Mouse (Mus musculus) bone marrow, adult 2 months (tissue): ENCODE measurements around the gene Foxa2. TPM values are rescaled to one million over a fixed set of nuclear protein-coding genes. Genes with fewer than 3 reads are reported as not detected.

ENCODE experiments used
- H3K27ac ChIP-seq: fragments of 200-500 bp; 2 replicates; pipeline ENCODE4 v1.5.1; 2012; ENCODE audit warnings: low read depth, mild to moderate bottlenecking, control low read depth, inconsistent platforms, low read length; ENCODE audit not compliant: control insufficient read depth, poor library complexity, insufficient read depth
- H3K4me1 ChIP-seq: fragments of 200-500 bp; 2 replicates; pipeline ENCODE4 v1.6.1; 2011; ENCODE audit warnings: low read length; ENCODE audit not compliant: control insufficient read depth, insufficient read depth
- H3K4me3 ChIP-seq: fragments of 200-500 bp; replicated peaks from 2 replicates; pipeline ENCODE3; 2011; ENCODE audit warnings: mild to moderate bottlenecking, low read depth, low read length, control low read depth; ENCODE audit not compliant: control insufficient read depth
- CTCF ChIP-seq: fragments of 200-500 bp; IDR thresholded peaks from 2 replicates; pipeline ENCODE4 v1.5.1; 2011; ENCODE audit warnings: low read length, control low read depth; ENCODE audit not compliant: control insufficient read depth, insufficient read depth
- POLR2A ChIP-seq: fragments of 200-500 bp; IDR thresholded peaks from 2 replicates; pipeline ENCODE4 v1.6.1; 2011; ENCODE audit warnings: low read depth, mild to moderate bottlenecking, control low read depth, low read length, borderline replicate concordance; ENCODE audit not compliant: control insufficient read depth
- WGBS: fragments of 180-500 bp; shearing (Covaris S2); methylation state at CpG from one replicate; pipeline ENCODE4 v1.1.7; 2018; 5-methylcytosine and 5-hydroxymethylcytosine counted together
- polyA plus RNA-seq: library from polyadenylated mRNA; stranded (reverse); fragments of >200 nt; gene quantifications from 2 replicates; pipeline ENCODE4 v1.2.4, GENCODE M21; 2011; ENCODE audit warnings: low replicate concordance; ENCODE audit not compliant: missing spikeins, insufficient read depth, insufficient read length

Gene Foxa2
- polyA plus RNA-seq = not detected in 2 replicates

DNA sequence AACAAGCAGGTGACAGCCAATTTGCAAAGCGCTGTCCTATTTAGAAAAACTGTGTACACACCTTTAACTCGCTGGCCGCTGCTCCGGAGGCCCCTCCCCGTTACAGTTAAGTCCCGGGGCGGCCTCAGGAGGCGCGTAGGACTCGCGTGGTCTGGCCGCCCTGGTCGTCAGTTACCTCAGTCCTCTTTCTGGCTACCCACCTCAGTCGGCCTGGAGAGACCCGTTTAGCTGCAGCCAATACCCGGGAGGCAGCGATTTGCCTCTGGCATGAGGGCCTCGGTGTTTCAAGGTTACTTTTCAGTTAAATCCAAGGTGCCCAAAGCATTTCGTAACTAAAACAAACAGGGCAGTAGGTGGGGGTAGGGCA lies at the start of gene Foxa2:
Foxa2 (minus strand) TSS at position 171 of the 367 bp plus-strand sequence.
- Histone ChIP-seq H3K4me1 (no peaks in the 10 kb centered on the region), H3K27ac (no peak within 1 kb of the TSS), H3K4me3 (no peak within 1 kb of the TSS)
- no peak for TF ChIP-seq POLR2A
- no peak for TF ChIP-seq CTCF
- WGBS = 5% methylated on average over 19 of the region's 19 CpGs

DNA sequence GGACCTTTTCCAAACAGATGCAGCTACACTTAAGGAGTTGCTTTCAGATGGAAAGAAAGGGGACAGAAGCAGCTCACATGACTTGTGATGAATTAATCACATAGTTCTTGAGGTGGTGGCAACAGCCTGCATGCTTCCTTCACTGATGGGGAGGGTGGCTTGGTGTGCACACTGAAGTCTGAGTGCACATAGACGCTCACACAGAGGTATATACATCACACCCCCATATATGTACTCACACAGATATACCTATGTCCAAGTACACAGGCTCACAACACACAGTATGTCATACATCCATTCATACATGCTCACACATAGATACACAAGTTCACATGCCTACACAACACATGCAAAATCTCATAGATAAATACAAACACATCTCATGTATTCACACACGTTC lies 45.3 kb upstream of the Foxa2 start:
- Histone ChIP-seq H3K4me3 (no peak overlapping the region), H3K27ac (no peak overlapping the region), H3K4me1 (no peaks in the 10 kb centered on the region)
- 76% methylated on average over 2 of the region's 2 CpGs for WGBS
- no peak for TF ChIP-seq POLR2A
- TF ChIP-seq CTCF = no peak

DNA sequence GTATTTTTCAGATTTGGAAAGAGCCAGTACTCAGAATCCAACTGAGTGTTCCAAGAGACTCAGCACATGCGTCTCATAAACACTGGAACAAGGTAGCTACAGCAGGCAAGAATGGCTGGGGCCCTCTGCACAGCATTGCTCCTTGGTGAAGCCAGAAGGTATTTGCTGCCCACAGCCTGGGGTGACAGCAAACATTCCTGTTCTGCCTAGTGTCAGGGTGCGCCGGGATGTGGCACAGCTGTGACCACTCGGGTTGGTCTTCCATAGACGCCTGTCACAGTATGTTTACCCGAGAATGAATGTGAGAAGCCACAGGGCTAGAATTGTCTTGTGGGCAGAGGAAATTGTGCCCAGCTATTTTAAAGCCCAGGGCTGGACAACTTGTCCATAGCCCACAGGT lies 44.9 kb upstream of the Foxa2 start:
- 74% methylated on average over 6 of the region's 6 CpGs for WGBS
- no peak overlapping the region for H3K4me3 ChIP-seq
- no peaks in the 10 kb centered on the region for H3K4me1 ChIP-seq
- H3K27ac ChIP-seq = no peak overlapping the region
- TF ChIP-seq CTCF = no peak

DNA sequence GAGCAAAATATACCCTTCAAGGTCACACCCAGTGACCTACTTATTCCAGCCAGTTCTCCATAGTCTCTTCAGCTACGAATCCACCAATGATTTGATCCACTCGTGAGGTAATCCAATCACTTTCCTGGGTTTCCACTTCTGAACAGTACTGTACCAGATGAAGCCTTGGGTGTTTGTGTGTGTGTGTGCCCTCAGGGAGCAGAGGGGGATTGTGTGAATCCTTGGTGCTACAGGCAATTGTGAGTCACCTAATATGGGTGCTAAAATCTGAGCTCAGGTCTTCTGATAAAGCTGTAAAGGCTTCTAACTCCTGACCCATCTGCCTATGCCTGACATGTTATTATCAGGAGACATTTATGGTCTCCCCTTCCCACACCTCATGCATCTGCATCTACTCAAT lies 43.3 kb upstream of the Foxa2 start:
- 57% methylated on average over 2 of the region's 2 CpGs for WGBS
- no peaks in the 10 kb centered on the region for H3K4me1 ChIP-seq
- no peak for TF ChIP-seq CTCF
- TF ChIP-seq POLR2A = no peak
- no peak overlapping the region for H3K4me3 ChIP-seq
- H3K27ac ChIP-seq = no peak overlapping the region

DNA sequence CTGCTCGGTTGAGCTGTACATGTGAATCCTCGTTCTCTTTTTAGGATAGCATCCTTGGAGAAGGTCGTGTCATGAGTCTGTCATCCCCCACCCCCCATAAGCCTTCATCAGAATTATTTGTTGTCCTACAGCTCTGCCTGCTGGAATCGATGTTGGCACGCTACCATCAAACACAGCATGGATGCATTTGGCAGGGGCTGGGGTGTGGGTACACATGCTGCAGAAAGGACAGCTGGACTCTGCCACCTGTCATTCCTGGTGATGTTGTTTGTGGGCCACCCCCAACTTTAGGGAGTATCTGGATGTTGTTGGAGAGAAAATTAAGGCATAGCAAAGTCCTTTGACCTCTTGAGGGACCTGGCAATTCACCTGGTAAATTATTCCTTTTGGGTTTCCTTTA lies 38.8 kb upstream of the Foxa2 start:
- TF ChIP-seq POLR2A (no peak), CTCF (no peak)
- no peaks in the 10 kb centered on the region for H3K4me1 ChIP-seq
- H3K4me3 ChIP-seq = no peak overlapping the region
- WGBS = 69% methylated on average over 5 of the region's 5 CpGs
- H3K27ac ChIP-seq = no peak overlapping the region

DNA sequence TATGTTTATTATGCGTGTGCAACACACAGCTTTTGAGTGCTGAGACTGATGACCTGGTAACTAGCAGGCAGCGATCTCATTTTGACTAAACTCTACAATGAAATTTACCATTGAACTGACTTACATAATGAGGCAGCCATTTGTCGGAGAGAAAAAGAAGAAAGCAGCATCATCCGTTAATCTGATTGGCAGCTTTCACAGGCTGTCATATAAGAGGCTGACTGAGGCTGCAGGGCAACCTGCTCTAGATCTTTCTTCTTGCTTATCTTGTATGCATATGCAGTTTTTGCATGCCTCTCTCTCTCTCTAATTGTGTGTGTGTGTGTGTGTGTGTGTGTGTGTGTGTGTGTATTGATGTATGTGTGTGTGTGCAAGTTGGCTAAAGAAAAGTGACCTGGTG lies 38.4 kb upstream of the Foxa2 start:
- Histone ChIP-seq H3K27ac (no peak overlapping the region), H3K4me1 (no peaks in the 10 kb centered on the region), H3K4me3 (no peak overlapping the region)
- TF ChIP-seq POLR2A (no peak), CTCF (no peak)
- 58% methylated on average over 4 of the region's 4 CpGs for WGBS

DNA sequence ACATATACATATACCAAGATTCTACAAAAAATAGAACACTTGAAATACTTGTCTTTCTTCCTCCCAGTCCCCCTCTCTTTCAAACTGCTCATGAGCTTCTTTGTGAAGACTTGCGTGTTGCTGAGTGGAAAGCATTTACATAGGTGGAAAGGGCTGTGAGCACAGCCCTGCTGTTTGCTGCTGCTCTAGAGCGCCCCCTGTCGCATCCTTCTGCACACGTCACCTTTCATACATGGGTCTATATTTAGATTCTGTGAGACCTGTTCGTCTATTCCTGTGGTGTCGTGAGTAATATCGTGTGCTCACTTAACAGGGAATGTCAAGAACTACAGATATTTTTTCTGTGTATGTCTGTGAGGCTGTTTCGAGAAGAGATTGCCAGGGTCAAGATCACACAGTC lies 35.5 kb upstream of the Foxa2 start:
- Histone ChIP-seq H3K4me3 (no peak overlapping the region), H3K27ac (no peak overlapping the region), H3K4me1 (no peaks in the 10 kb centered on the region)
- TF ChIP-seq POLR2A (no peak), CTCF (peak; percentile 68)
- 6% methylated on average over 8 of the region's 8 CpGs for WGBS

DNA sequence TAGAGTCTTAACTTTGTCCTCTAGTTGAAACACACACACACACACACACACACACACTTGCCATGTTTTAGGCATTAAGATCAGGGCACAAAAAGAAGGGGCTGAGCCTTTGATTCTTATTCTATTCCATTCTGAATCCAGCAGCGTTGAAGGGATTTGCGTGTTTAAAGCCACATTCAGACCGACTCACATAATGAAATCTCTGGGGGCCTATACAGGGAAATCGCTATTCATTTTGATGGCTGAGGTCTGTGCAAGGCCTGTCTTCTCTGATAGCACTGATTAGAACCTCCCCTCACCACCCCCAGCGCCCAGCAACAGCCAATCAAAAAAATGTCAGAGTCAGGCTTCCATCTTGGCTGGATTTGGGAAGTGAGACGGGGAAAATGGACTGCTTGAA lies 13.9 kb upstream of the Foxa2 start:
- H3K27ac ChIP-seq = no peak overlapping the region
- H3K4me3 ChIP-seq = no peak overlapping the region
- 69% methylated on average over 6 of the region's 6 CpGs for WGBS
- no peak for TF ChIP-seq CTCF
- TF ChIP-seq POLR2A = no peak
- H3K4me1 ChIP-seq = no peaks in the 10 kb centered on the region

DNA sequence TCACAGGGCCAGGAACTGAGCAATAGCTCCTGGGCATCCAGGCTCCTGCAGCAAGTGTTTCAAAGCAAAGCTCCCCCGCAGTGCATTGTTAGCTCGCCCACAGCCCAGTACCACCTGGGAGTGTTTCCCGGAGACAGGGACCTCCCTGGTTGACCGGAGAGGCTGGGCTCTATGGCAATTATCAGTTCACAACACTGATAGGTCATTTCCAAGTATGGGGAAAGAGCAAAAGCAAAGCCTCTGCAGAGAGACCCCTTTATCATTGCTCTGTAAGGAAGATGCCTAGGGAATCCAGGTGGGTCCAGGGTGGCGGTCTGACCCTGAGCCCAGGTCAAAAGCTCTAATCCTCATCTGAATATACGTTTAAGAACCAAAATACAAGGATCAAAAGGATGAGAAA lies 6.6 kb upstream of the Foxa2 start:
- 36% methylated on average over 6 of the region's 6 CpGs for WGBS
- no peak for TF ChIP-seq CTCF
- no peak for TF ChIP-seq POLR2A
- Histone ChIP-seq H3K27ac (no peak overlapping the region), H3K4me3 (no peak overlapping the region), H3K4me1 (no peaks in the 10 kb centered on the region)
